Mouse (Mus musculus): Measurements from ENCODE around the gene Otos.

- TF ChIP-seq CTCF (IDR thresholded peaks at IDR 0.05; ENCODE audit: low read depth, low read length): no peak
- TF ChIP-seq TAL1 (conservative IDR thresholded peaks at IDR 0.05; ENCODE audit: low read depth, low read length): no peak
These were observed 11.0 kb downstream of the Otos start for GRCm38 (mm10) chr1:92637501-92638172.
